Mouse (Mus musculus) heart, postnatal 10 days (tissue): ENCODE measurements around the gene Rlbp1. TPM values are rescaled to one million over a fixed set of nuclear protein-coding genes. Genes with fewer than 3 reads are reported as not detected.

ENCODE experiments used
- DNase-seq, 2 experiments: peaks; one replicate each; pipeline ENCODE4 v3.0.0; 2021
- intact Hi-C: fragments of 180-260 bp; cut with DNase I; formaldehyde crosslinking; loops from one replicate; pipeline ENCODE4 v1.15.1; 2025
- total RNA-seq, 2 experiments: library from RNA; stranded (reverse); gene quantifications; 2 replicates each; pipeline ENCODE4 v1.2.3; 2021

Rlbp1 gene
- total RNA-seq, 2 experiments from 2014 or later = not detected

GRCm38 (mm10) chr7:79387140-79387539 is 292 bp upstream of the Rlbp1 start:
- DNase-seq = no peak
- intact Hi-C loops = no loop called here

GRCm38 (mm10) chr7:79376516-79377275 is 10.2 kb downstream of the Rlbp1 start:
- intact Hi-C loops = no loop called here
- no peak for DNase-seq

DNA sequence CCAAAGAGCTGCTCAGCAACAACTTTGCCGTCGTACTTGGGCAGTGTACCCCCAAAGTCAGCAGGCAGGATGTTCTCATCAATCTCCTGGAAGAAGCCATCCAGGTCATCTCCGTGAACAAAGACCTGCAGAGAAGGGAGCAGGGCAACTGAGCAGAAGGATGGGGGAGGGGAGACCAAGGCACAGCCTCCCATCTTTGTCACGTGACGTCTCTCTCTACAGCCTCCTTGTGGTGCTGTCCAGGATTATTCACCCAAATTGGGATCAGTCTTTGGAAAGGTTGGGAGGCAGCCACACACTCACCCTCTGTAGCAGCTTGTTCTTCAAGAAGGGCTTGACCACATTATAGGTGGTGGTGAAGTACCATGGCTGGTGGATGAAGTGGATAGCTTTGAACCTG is 11.3 kb downstream of the Rlbp1 start:
- intact Hi-C loops = no loop called here
- DNase-seq = no peak

DNA sequence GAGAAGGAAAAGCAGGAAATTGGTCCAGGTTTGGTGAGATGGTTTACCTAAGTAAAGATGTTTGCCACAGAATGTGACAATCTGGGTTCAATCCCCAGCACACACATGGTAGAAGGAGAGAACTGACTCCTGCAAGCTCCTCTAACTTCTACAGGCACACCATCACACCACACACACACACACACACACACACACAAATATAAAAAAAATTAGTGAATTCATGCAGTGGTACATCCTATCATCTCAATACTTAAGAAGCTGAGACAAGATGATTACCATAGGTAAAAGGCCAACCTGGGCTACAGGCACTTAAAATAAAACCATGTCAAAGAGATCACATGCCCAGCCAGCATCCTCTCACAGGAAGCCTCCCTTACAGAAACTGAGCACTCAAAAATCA is 12.8 kb downstream of the Rlbp1 start:
- intact Hi-C loops = loop anchor here (5.0 kb wide), 1 partner anchor 93 kb away; the partner anchor contains the start of gene Polg
- no peak for DNase-seq

- intact Hi-C loops = loop anchor here (2.0 to 5.0 kb wide), 2 partner anchors 96 to 223 kb away; partner anchors contain the start of gene Polg
- DNase-seq = peak; percentile 76 to 83
These were observed 15.4 kb downstream of the Rlbp1 start for GRCm38 (mm10) chr7:79371321-79371879.

GRCm38 (mm10) chr7:79369416-79369815 is 17.4 kb downstream of the Rlbp1 start:
- intact Hi-C loops = no loop called here
- no peak for DNase-seq

DNA sequence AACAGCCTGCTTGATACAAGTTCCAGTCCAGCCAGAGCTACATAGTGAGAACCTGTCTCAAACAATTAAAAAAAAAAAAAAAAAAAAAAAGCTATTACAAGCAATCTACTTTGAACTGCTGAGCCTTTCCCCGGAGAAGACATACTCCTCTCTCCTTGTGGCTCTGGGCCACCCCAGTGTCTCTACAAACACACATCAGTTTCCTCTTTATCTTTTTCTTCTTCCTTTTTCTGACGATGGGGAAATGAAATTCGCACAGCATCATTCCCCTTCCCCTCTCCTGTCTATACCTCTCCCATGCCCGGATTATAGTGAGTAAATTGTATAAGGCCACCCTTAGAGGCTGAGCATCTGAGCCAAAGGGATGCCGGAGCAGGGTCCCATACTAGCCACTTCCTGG is 18.2 kb downstream of the Rlbp1 start:
- DNase-seq = no peak
- intact Hi-C loops = no loop called here

DNA sequence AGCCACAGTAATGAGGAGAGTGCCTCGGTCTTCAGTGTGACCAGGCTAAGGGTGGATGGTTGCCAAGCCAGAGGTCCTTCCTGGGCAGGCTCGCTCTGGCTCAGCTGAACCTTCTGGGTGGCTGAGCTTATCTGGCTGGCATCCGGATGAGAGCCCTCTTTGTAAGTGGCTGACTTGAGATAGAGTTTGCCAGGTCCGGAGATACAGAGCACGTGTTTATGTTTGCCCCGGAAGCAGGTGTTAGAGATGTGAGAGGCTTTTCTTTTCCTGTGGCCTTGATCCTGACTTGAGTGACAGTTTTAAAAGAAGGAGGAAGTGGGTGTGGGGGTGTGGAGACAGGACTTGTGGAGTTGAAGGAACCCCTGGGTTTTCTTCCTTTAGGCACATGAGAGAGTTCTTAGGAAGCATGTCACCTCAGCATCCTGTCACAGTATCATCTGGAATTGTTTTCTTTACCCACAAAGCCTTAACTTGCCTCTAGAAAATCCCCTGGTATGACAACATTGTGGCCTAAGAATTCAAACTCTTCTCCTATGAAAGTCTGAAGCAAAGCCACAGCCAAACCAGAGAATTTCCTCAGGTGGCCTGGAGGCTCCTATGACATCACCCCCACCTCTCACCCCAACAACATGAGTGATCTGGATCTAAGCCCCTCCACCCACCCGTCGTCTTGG is 23.3 kb downstream of the Rlbp1 start:
- intact Hi-C loops = no loop called here
- DNase-seq = peak; percentile 68 to 80

DNA sequence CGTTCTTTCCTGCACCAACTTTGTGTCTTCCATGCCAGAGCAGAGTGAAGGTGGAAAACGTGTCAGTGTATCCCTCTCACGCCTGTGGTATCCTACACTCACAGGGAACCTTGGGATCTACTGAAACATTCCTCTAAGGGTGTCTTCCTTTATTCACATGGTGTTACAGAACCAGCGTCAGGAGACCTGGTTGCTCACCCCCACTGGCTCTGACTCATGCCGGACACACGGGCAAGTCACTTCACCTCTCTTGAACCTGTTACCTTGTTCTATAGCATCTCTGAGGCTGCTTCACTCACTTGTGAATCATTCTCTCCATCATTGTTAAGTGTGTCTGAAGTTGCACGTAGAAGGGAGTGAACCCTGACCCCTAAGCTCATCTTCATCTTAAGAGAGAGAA is 24.0 kb downstream of the Rlbp1 start:
- DNase-seq = no peak
- intact Hi-C loops = no loop called here

- intact Hi-C loops = no loop called here
- DNase-seq = no peak
These were observed 24.6 kb downstream of the Rlbp1 start for GRCm38 (mm10) chr7:79362208-79362607.

GRCm38 (mm10) chr7:79360056-79360455 is 26.8 kb downstream of the Rlbp1 start:
- DNase-seq = no peak
- intact Hi-C loops = no loop called here

- intact Hi-C loops = no loop called here
- DNase-seq = no peak
These were observed 27.7 kb downstream of the Rlbp1 start for GRCm38 (mm10) chr7:79359183-79359435.

GRCm38 (mm10) chr7:79358350-79359182 is 28.3 kb downstream of the Rlbp1 start:
- intact Hi-C loops = no loop called here
- peak; percentile 72 to 79 for DNase-seq

GRCm38 (mm10) chr7:79349738-79350386 is 37.0 kb downstream of the Rlbp1 start:
- peak; percentile 84 to 87 for DNase-seq
- intact Hi-C loops = loop anchor here (1.0 to 5.0 kb wide), 3 partner anchors 104 to 428 kb away; no protein-coding TSS in a partner anchor

DNA sequence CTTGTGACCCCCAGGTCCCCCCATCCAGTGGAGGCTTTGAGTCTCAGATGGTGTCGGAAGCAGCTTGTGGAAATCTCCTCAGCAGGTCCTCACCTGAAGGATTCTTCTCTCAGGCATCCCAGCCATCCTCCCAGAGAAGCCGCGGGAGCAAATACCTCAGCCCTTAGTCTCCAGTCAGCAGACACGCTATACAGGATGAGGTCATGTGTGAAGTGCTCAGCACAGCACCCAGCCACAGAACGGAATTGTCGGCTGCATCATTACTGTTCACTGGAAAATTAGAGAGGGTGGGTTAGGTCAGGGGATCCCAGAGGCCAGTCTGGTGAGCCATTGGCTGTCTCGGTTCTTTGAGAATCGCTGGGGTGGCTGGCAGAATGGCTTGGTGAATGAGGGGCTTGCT is 38.0 kb downstream of the Rlbp1 start:
- intact Hi-C loops = loop anchor here (1.0 to 5.0 kb wide), 2 partner anchors 103 to 427 kb away; no protein-coding TSS in a partner anchor
- DNase-seq = no peak

GRCm38 (mm10) chr7:79347108-79347813 is 39.6 kb downstream of the Rlbp1 start:
- peak; percentile 35 to 39 for DNase-seq
- intact Hi-C loops = loop anchor here (5.0 kb wide), 1 partner anchor 425 kb away; no protein-coding TSS in a partner anchor

- intact Hi-C loops = loop anchor here (5.0 kb wide), 1 partner anchor 424 kb away; no protein-coding TSS in a partner anchor
- DNase-seq = no peak
These were observed 40.2 kb downstream of the Rlbp1 start for GRCm38 (mm10) chr7:79346555-79347075.

GRCm38 (mm10) chr7:79345902-79346301 is 40.9 kb downstream of the Rlbp1 start:
- intact Hi-C loops = loop anchor here (5.0 kb wide), 1 partner anchor 424 kb away; no protein-coding TSS in a partner anchor
- DNase-seq = peak; percentile 42 to 69

DNA sequence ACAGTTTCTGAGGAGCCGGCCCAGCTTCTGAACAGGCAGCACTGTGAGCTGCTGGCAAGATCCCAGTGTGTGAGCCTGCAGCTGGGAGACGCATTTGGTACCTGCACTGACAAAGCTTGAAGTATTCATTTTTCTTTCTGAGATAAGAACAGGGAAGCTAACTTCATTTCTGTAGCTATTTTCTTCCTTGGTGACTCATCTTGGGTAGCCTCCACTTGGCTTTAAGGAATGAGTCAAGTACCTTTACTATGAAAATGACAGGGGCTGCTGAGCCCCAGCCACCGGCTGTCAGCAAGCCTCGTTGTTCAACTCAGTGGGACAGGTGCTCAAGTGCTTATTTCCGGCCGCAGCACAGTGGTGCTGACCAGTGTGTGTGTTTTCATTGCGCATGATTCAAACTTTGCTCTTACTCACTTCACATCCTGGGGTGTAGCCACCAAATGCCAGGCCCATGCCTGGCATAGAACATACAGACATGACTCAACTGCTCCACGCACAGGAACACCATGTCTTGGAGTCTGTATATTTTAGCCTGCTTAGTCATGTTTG is 50.4 kb downstream of the Rlbp1 start:
- intact Hi-C loops = no loop called here

More for the DNA sequence above, 50.4 kb downstream of the Rlbp1 start:
- DNase-seq = no peak
